Mouse (Mus musculus) brain, embryonic 14.5 days (tissue): ENCODE results near the gene Ykt6.

ENCODE experiments used
- CTCF ChIP-seq: fragments of 200-500 bp; IDR thresholded peaks from 2 replicates; pipeline ENCODE4 v1.5.1; 2012; ENCODE audit warnings: inconsistent platforms, mild to moderate bottlenecking, moderate library complexity, borderline replicate concordance; ENCODE audit not compliant: insufficient read depth, insufficient read length; ENCODE audit errors: extremely low read depth
- POLR2A ChIP-seq: fragments of 200-500 bp; IDR thresholded peaks from 2 replicates; pipeline ENCODE4 v1.6.1; 2012; ENCODE audit warnings: mild to moderate bottlenecking, inconsistent platforms, borderline replicate concordance; ENCODE audit not compliant: poor library complexity, insufficient read depth, insufficient read length, severe bottlenecking; ENCODE audit errors: extremely low read depth

GRCm38 (mm10) chr11:5947796-5948195 lies 7.7 kb upstream of the Ykt6 start:
- TF ChIP-seq CTCF (no peak), POLR2A (no peak)
